In the genomic region with DNA sequence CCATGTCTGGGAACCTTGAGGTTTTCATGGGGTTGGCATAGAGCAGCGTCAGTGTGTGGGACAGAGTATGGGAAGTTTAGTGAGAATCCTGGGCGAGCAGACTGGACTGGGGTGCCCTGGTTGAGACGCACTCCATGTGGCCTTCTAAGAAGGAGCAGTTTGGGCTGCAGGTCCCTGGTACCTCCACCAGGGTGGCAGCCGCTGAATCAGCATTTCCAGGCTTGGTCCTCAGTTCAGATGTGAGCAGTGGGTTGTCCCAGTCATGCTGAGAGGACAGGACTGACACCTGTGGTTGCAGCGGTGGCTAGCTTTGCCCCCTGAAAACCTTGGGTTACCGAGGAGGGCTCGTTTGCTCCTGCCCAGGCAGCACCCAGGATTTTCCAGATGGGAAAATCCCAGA, we compare ENCODE assay signal across 15 mouse cellular contexts. TPM values are rescaled to one million over a fixed set of nuclear protein-coding genes. Genes with fewer than 3 reads are reported as not detected.
A peak's percentile ranks its signal among the peaks of the same experiment; 100 is the strongest.
DNase-seq lines count a peak whose midpoint lies in the region; ATAC-seq and TF ChIP-seq lines count a peak whose summit lies in the region.
"Had no signal": no experiment of that assay in that cellular context is flagged by ENCODE, and none has a peak within 500 bp of the region (broad histone marks: within the 10 kb centered on the region; RNA-seq: fewer than 3 reads in every experiment).

No protein-coding gene starts in this region.

- no peak for DNase-seq in gastrocnemius, adult 2 months
- no peak for DNase-seq in gastrocnemius, postnatal 36 days
- no peak for DNase-seq in lung, postnatal 0 days (ENCODE audit: low spot score)
- no peak for DNase-seq in lung, adult 18-20 months
- DNase-seq in spleen, adult 12 weeks (ENCODE audit: low spot score), result no peak
- DNase-seq: cerebellum, adult 18-20 months; cerebellum, postnatal 25 days; gastrocnemius, postnatal 14 days; left cerebral cortex, postnatal 4 days; liver, embryonic 13.5 days had no signal

- H3K9me3 ChIP-seq in intestine, postnatal 0 days (ENCODE audit: control insufficient read depth), result no peaks in the 10 kb centered on the region
- H3K9me3 ChIP-seq in intestine, embryonic 16.5 days (ENCODE audit: control insufficient read depth, low read length), result no peaks in the 10 kb centered on the region
- no peaks in the 10 kb centered on the region for H3K9me3 ChIP-seq in lung, postnatal 0 days (ENCODE audit: low read length)
- H3K9me3 ChIP-seq: forebrain, embryonic 13.5 days; liver, embryonic 13.5 days; midbrain, embryonic 15.5 days had no signal

- WGBS in intestine, postnatal 0 days, result 75% methylated on average over 7 of the region's 7 CpGs
- WGBS in intestine, embryonic 16.5 days, result 69% methylated on average over 7 of the region's 7 CpGs
- 59% methylated on average over 7 of the region's 7 CpGs for WGBS in lung, postnatal 0 days

- no peaks in the 10 kb centered on the region for H3K4me1 ChIP-seq in intestine, postnatal 0 days (replicated peaks; ENCODE audit: control insufficient read depth, insufficient read depth, low read length)
- H3K4me1 ChIP-seq in intestine, embryonic 16.5 days (ENCODE audit: control insufficient read depth, insufficient read depth, low read length), result no peaks in the 10 kb centered on the region
- no peaks in the 10 kb centered on the region for H3K4me1 ChIP-seq in lung, postnatal 0 days (ENCODE audit: insufficient read depth, low read depth, low read length)
- H3K4me1 ChIP-seq: forebrain, embryonic 13.5 days; midbrain, embryonic 15.5 days had no signal

- no peak overlapping the region for H3ac ChIP-seq in myocyte (ENCODE audit: control insufficient read depth, insufficient read length)

- TF ChIP-seq CTCF in gastrocnemius, adult 2 months (IDR thresholded peaks at IDR 0.05), result no peak
- peak; percentile 34 for TF ChIP-seq CTCF in intestine, postnatal 0 days (IDR thresholded peaks at IDR 0.05; ENCODE audit: low read depth)
- TF ChIP-seq CTCF in lung, postnatal 0 days (IDR thresholded peaks at IDR 0.05), result peak; percentile 51

- intact Hi-C loops in gastrocnemius, adult 2 months (cut with DNase I), result no loop called here
- intact Hi-C loops in gastrocnemius, postnatal 36 days (cut with DNase I), result no loop called here

- H3K79me2 ChIP-seq in myocyte (ENCODE audit: control insufficient read depth, insufficient read depth), result no peaks in the 10 kb centered on the region

- no peak for TF ChIP-seq POLR2A in myocyte (IDR thresholded peaks at IDR 0.05; ENCODE audit: insufficient read length, low read depth)

- no peak for ATAC-seq in intestine, postnatal 0 days
- no peak for ATAC-seq in intestine, embryonic 16.5 days
- peak; percentile 64 for ATAC-seq in lung, postnatal 0 days
- ATAC-seq: forebrain, embryonic 13.5 days; midbrain, embryonic 15.5 days had no signal

- H3K9ac ChIP-seq in intestine, postnatal 0 days (ENCODE audit: low read depth, low read length), result no peak overlapping the region
- no peak overlapping the region for H3K9ac ChIP-seq in intestine, embryonic 16.5 days (ENCODE audit: low read depth, low read length)
- no peak overlapping the region for H3K9ac ChIP-seq in lung, postnatal 0 days (replicated peaks; ENCODE audit: low read depth)
- H3K9ac ChIP-seq: forebrain, embryonic 13.5 days; liver, embryonic 13.5 days; midbrain, embryonic 15.5 days had no signal

- no peak for TF ChIP-seq EP300 in lung, postnatal 0 days (IDR thresholded peaks at IDR 0.05)

- no peaks in the 10 kb centered on the region for H3K36me3 ChIP-seq in intestine, postnatal 0 days (ENCODE audit: control insufficient read depth, insufficient read depth)
- no peaks in the 10 kb centered on the region for H3K36me3 ChIP-seq in intestine, embryonic 16.5 days (ENCODE audit: control insufficient read depth, insufficient read depth, low read length)
- no peaks in the 10 kb centered on the region for H3K36me3 ChIP-seq in lung, postnatal 0 days (ENCODE audit: insufficient read depth, low read length)
- H3K36me3 ChIP-seq in myocyte (ENCODE audit: control insufficient read depth, insufficient read depth), result no peaks in the 10 kb centered on the region
- H3K36me3 ChIP-seq: liver, embryonic 13.5 days; midbrain, embryonic 15.5 days had no signal

- H3K27me3 ChIP-seq in intestine, postnatal 0 days (replicated peaks; ENCODE audit: control insufficient read depth, insufficient read depth, low read length), result no peaks in the 10 kb centered on the region
- H3K27me3 ChIP-seq in intestine, embryonic 16.5 days (replicated peaks; ENCODE audit: control insufficient read depth, insufficient read depth, low read length), result no peaks in the 10 kb centered on the region; the same call in 1 of the 2 replicates
- no peaks in the 10 kb centered on the region for H3K27me3 ChIP-seq in lung, postnatal 0 days (replicated peaks; ENCODE audit: insufficient read depth, low read length)
- no peaks in the 10 kb centered on the region for H3K27me3 ChIP-seq in myocyte (ENCODE audit: control insufficient read depth, insufficient read depth, insufficient read length)
- H3K27me3 ChIP-seq: forebrain, embryonic 13.5 days; midbrain, embryonic 15.5 days had no signal

- peak overlapping the region; percentile 35; the same call in 1 of the 2 replicates for H3K27ac ChIP-seq in gastrocnemius, adult 2 months
- H3K27ac ChIP-seq in intestine, postnatal 0 days (ENCODE audit: low read depth, low read length), result no peak overlapping the region
- no peak overlapping the region for H3K27ac ChIP-seq in intestine, embryonic 16.5 days (ENCODE audit: low read length)
- H3K27ac ChIP-seq in lung, postnatal 0 days (ENCODE audit: low read length), result no peak overlapping the region
- H3K27ac ChIP-seq: forebrain, embryonic 13.5 days; liver, embryonic 13.5 days; midbrain, embryonic 15.5 days had no signal

- H3K4me3 ChIP-seq in gastrocnemius, adult 2 months, result no peak overlapping the region
- no peak overlapping the region for H3K4me3 ChIP-seq in intestine, postnatal 0 days (ENCODE audit: low read depth, low read length)
- no peak overlapping the region for H3K4me3 ChIP-seq in intestine, embryonic 16.5 days (ENCODE audit: low read length)
- no peak overlapping the region for H3K4me3 ChIP-seq in lung, postnatal 0 days (ENCODE audit: low read depth, low read length)
- no peak overlapping the region for H3K4me3 ChIP-seq in myocyte
- H3K4me3 ChIP-seq: forebrain, embryonic 13.5 days; liver, embryonic 13.5 days; midbrain, embryonic 15.5 days had no signal

- H3K4me2 ChIP-seq in intestine, postnatal 0 days (replicated peaks; ENCODE audit: low read depth), result no peak overlapping the region
- H3K4me2 ChIP-seq in intestine, embryonic 16.5 days (ENCODE audit: low read depth, low read length), result no peak overlapping the region
- H3K4me2 ChIP-seq in lung, postnatal 0 days (replicated peaks; ENCODE audit: low read depth, low read length), result no peak overlapping the region
- peak overlapping the region; percentile 55 for H3K4me2 ChIP-seq in myocyte (ENCODE audit: low read depth)
- H3K4me2 ChIP-seq: forebrain, embryonic 13.5 days; liver, embryonic 13.5 days; midbrain, embryonic 15.5 days had no signal

TF ChIP-seq in myocyte, 11 proteins besides CTCF, POLR2A, EP300 and RAD21:
- TF ChIP-seq POLR2AphosphoS2 (IDR thresholded peaks at IDR 0.05; ENCODE audit: insufficient read length, low read depth) (no peak), USF1 (IDR thresholded peaks at IDR 0.05; ENCODE audit: low read depth) (no peak), E2F4 (IDR thresholded peaks at IDR 0.05; ENCODE audit: insufficient read depth) (no peak), TCF12 (IDR thresholded peaks at IDR 0.05; ENCODE audit: insufficient read depth, poor library complexity, severe bottlenecking) (no peak), MYOD1 (IDR thresholded peaks at IDR 0.05; ENCODE audit: control insufficient read depth in 1 of 3, insufficient read length in 2 of 3, low read depth in 2 of 3) (no peak), SRF (IDR thresholded peaks at IDR 0.05; ENCODE audit: control insufficient read depth, insufficient read length, low read depth) (no peak), MAX (IDR thresholded peaks at IDR 0.05; ENCODE audit: low read depth) (no peak), TCF3 (IDR thresholded peaks at IDR 0.05; ENCODE audit: insufficient read length, low read depth) (no peak), REST (IDR thresholded peaks at IDR 0.05; ENCODE audit: insufficient read depth, insufficient read length) (no peak), MYOG (IDR thresholded peaks at IDR 0.05; ENCODE audit: control insufficient read depth in 1 of 3, insufficient read depth in 1 of 3, insufficient read length in 2 of 3, low read depth in 2 of 3) (no peak), CEBPB (IDR thresholded peaks at IDR 0.05; ENCODE audit: insufficient read depth, poor library complexity, severe bottlenecking) (no peak)

RNA-seq across cellular contexts. Expression of a gene that starts 33.4 kb away (rescaled TPM):
- under 1 TPM; 0.15 to 0.20 TPM for total RNA-seq in gastrocnemius, adult 2 months (2021)
- under 1 TPM; 0.20 to 0.23 TPM for total RNA-seq in gastrocnemius, postnatal 36 days (2021)
- polyA plus RNA-seq in intestine, postnatal 0 days (2015; fragmentation: Nextera tagmentation; extraction: Ambion mirVana), result 0.14 and 0.18 TPM in 2 replicates
- polyA plus RNA-seq in intestine, embryonic 16.5 days (2015; fragmentation: Nextera tagmentation; extraction: Ambion mirVana), result 0.31 and 0.32 TPM in 2 replicates
- 0.52 and 0.76 TPM in 2 replicates for polyA plus RNA-seq in lung, postnatal 0 days (2015; fragmentation: Nextera tagmentation; extraction: Ambion mirVana)
- polyA plus RNA-seq in myocyte (2012; fragmentation: generic; extraction: Trizol), result 0.35 TPM
